Mouse (Mus musculus) hindbrain, embryonic 14.5 days (tissue): Measurements from ENCODE around the gene Actg2. TPM values are rescaled to one million over a fixed set of nuclear protein-coding genes. Genes with fewer than 3 reads are reported as not detected.

Experiments used
- ATAC-seq: fragments of 200-750 bp; cut with Nextera tagmentation; 2 replicates; pipeline ENCODE4 v1.8.0; 2017; ENCODE audit warnings: moderate number of reproducible peaks, mild to moderate bottlenecking, moderate TSS enrichment, moderate library complexity; ENCODE audit not compliant: low FRiP score
- DNase-seq: peaks from one replicate; pipeline ENCODE4 v3.0.0-alpha.2; 2015; ENCODE audit warnings: low spot score
- H3K27ac ChIP-seq: fragments of 300-500 bp; sonication (generic); 2 replicates; pipeline ENCODE4 v1.5.1; 2014; ENCODE audit warnings: mild to moderate bottlenecking, moderate library complexity
- H3K27me3 ChIP-seq: fragments of 300-500 bp; sonication (generic); 2 replicates; pipeline ENCODE4 v1.6.1; 2014; ENCODE audit warnings: mild to moderate bottlenecking, low read length, mixed read lengths; ENCODE audit not compliant: control insufficient read depth, insufficient read depth
- H3K36me3 ChIP-seq: fragments of 300-500 bp; sonication (generic); replicated peaks from 2 replicates; pipeline ENCODE4 v1.6.1; 2014; ENCODE audit not compliant: control insufficient read depth, insufficient read depth
- H3K4me1 ChIP-seq: fragments of 300-500 bp; sonication (generic); replicated peaks from 2 replicates; pipeline ENCODE4 v1.6.1; 2014; ENCODE audit warnings: antibody characterized with exemption, low read length, mixed read lengths; ENCODE audit not compliant: control insufficient read depth, insufficient read depth
- H3K4me2 ChIP-seq: fragments of 300-500 bp; sonication (generic); replicated peaks from 2 replicates; pipeline ENCODE4 v1.6.1; 2014; ENCODE audit warnings: mild to moderate bottlenecking, moderate library complexity
- H3K4me3 ChIP-seq: fragments of 300-500 bp; sonication (generic); replicated peaks from 2 replicates; pipeline ENCODE4 v1.5.1; 2014; ENCODE audit warnings: mild to moderate bottlenecking, low read length
- H3K9ac ChIP-seq: fragments of 300-500 bp; sonication (generic); 2 replicates; pipeline ENCODE4 v1.6.1; 2014
- H3K9me3 ChIP-seq: fragments of 300-500 bp; sonication (generic); 2 replicates; pipeline ENCODE4 v1.6.1; 2016; ENCODE audit warnings: low read length; ENCODE audit not compliant: control insufficient read depth
- WGBS: fragments of 180-500 bp; shearing (Covaris S2); extraction: QIAGEN DNeasy Blood & Tissue Kit; methylation state at CpG from one replicate; pipeline ENCODE4 v1.1.7; 2014; 5-methylcytosine and 5-hydroxymethylcytosine counted together
- polyA plus RNA-seq: library from polyadenylated mRNA; unstranded; fragments of >200 nt; fragmentation: Nextera tagmentation; extraction: Ambion mirVana; gene quantifications from 2 replicates; pipeline ENCODE4 v1.2.1, GENCODE M21; 2014

The Actg2 gene
- polyA plus RNA-seq, 1 experiment from 2014 or later = 3.3 TPM

GRCm38 (mm10) chr6:83503361-83503760 lies 32.7 kb downstream of the Actg2 start:
- H3K4me1 ChIP-seq = peaks cover 14% of the 10 kb centered on the region
- no peak overlapping the region for H3K4me3 ChIP-seq
- no peak overlapping the region for H3K27ac ChIP-seq
- no peaks in the 10 kb centered on the region for H3K27me3 ChIP-seq
- WGBS = 88% methylated on average over 3 of the region's 3 CpGs
- no peaks in the 10 kb centered on the region for H3K9me3 ChIP-seq
- 0 out of 2 replicates have a peak, but pooled peaks cover 4% of the 10 kb centered on the region for H3K36me3 ChIP-seq
- DNase-seq (no peak), ATAC-seq (no peak)
- H3K9ac ChIP-seq = no peak overlapping the region
- H3K4me2 ChIP-seq = no peak overlapping the region

GRCm38 (mm10) chr6:83502656-83503055 lies 33.4 kb downstream of the Actg2 start:
- no peak overlapping the region for H3K9ac ChIP-seq
- peaks cover 14% of the 10 kb centered on the region for H3K4me1 ChIP-seq
- H3K4me2 ChIP-seq = no peak overlapping the region
- WGBS = 92% methylated on average over 3 of the region's 3 CpGs
- H3K4me3 ChIP-seq = no peak overlapping the region
- H3K9me3 ChIP-seq = no peaks in the 10 kb centered on the region
- no peaks in the 10 kb centered on the region for H3K27me3 ChIP-seq
- H3K27ac ChIP-seq = no peak overlapping the region
- no peak for ATAC-seq
- no peak for DNase-seq
- H3K36me3 ChIP-seq = 0 out of 2 replicates have a peak, but pooled peaks cover 4% of the 10 kb centered on the region

GRCm38 (mm10) chr6:83501524-83502310 lies 34.3 kb downstream of the Actg2 start:
- no peaks in the 10 kb centered on the region for H3K9me3 ChIP-seq
- no peak overlapping the region for H3K9ac ChIP-seq
- H3K27me3 ChIP-seq = no peaks in the 10 kb centered on the region
- no peak for ATAC-seq
- DNase-seq = no peak
- WGBS = 68% methylated on average over 9 of the region's 9 CpGs
- 0 out of 2 replicates have a peak, but pooled peaks cover 4% of the 10 kb centered on the region for H3K36me3 ChIP-seq
- H3K4me1 ChIP-seq = peaks cover 11% of the 10 kb centered on the region
- H3K27ac ChIP-seq = no peak overlapping the region
- no peak overlapping the region for H3K4me3 ChIP-seq
- no peak overlapping the region for H3K4me2 ChIP-seq

GRCm38 (mm10) chr6:83500462-83500861 lies 35.6 kb downstream of the Actg2 start:
- Histone ChIP-seq H3K9me3 (no peaks in the 10 kb centered on the region), H3K9ac (no peak overlapping the region), H3K4me3 (no peak overlapping the region), H3K4me2 (no peak overlapping the region), H3K4me1 (peaks cover 4% of the 10 kb centered on the region), H3K27ac (no peak overlapping the region), H3K36me3 (peaks cover 10% of the 10 kb centered on the region; the same call in 1 of the 2 replicates), H3K27me3 (no peaks in the 10 kb centered on the region)
- DNase-seq (no peak), ATAC-seq (no peak)
- 62% methylated on average over 3 of the region's 3 CpGs for WGBS

GRCm38 (mm10) chr6:83499078-83499477 lies 37.0 kb downstream of the Actg2 start:
- no peak for DNase-seq

GRCm38 (mm10) chr6:83496753-83497710 lies 39.0 kb downstream of the Actg2 start:
- no peak overlapping the region for H3K27ac ChIP-seq
- ATAC-seq (no peak), DNase-seq (no peak)
- H3K9ac ChIP-seq = no peak overlapping the region
- peaks cover 22% of the 10 kb centered on the region for H3K36me3 ChIP-seq
- H3K27me3 ChIP-seq = no peaks in the 10 kb centered on the region
- no peaks in the 10 kb centered on the region for H3K4me1 ChIP-seq
- 86% methylated on average over 22 of the region's 22 CpGs for WGBS
- no peak overlapping the region for H3K4me2 ChIP-seq
- no peak overlapping the region for H3K4me3 ChIP-seq
- H3K9me3 ChIP-seq = no peaks in the 10 kb centered on the region

More at GRCm38 (mm10) chr6:83499078-83499477, 37.0 kb downstream of the Actg2 start:
- Histone ChIP-seq H3K9ac (no peak overlapping the region), H3K27ac (no peak overlapping the region), H3K36me3 (peaks cover 14% of the 10 kb centered on the region; the same call in 1 of the 2 replicates), H3K4me2 (no peak overlapping the region), H3K27me3 (no peaks in the 10 kb centered on the region), H3K9me3 (no peaks in the 10 kb centered on the region), H3K4me3 (no peak overlapping the region), H3K4me1 (no peaks in the 10 kb centered on the region)
- WGBS = 95% methylated on average over 10 of the region's 10 CpGs
- no peak for ATAC-seq

GRCm38 (mm10) chr6:83496009-83496752 lies 39.9 kb downstream of the Actg2 start:
- no peak overlapping the region for H3K27ac ChIP-seq
- no peak overlapping the region for H3K9ac ChIP-seq
- no peak overlapping the region for H3K4me3 ChIP-seq
- H3K4me2 ChIP-seq = no peak overlapping the region
- no peaks in the 10 kb centered on the region for H3K4me1 ChIP-seq
- no peak for DNase-seq
- peaks cover 28% of the 10 kb centered on the region for H3K36me3 ChIP-seq
- 90% methylated on average over 9 of the region's 9 CpGs for whole genome bisulfite sequencing
- ATAC-seq = no peak
- H3K9me3 ChIP-seq = no peaks in the 10 kb centered on the region
- H3K27me3 ChIP-seq = no peaks in the 10 kb centered on the region

GRCm38 (mm10) chr6:83490622-83491021 lies 45.4 kb downstream of the Actg2 start:
- Histone ChIP-seq H3K36me3 (peaks cover 74% of the 10 kb centered on the region), H3K27me3 (no peaks in the 10 kb centered on the region), H3K9ac (no peak overlapping the region), H3K27ac (no peak overlapping the region), H3K4me2 (no peak overlapping the region), H3K4me3 (no peak overlapping the region), H3K9me3 (no peaks in the 10 kb centered on the region), H3K4me1 (no peaks in the 10 kb centered on the region)
- WGBS = 93% methylated on average over 4 of the region's 4 CpGs
- ATAC-seq (no peak), DNase-seq (no peak)
